Mouse (Mus musculus) CD4-positive helper T cell, adult 2 months (primary cell): Measurements from ENCODE around the gene Kdm8.

Experiments
- DNase-seq: peaks from one replicate; pipeline ENCODE4 v3.0.0-alpha.2; 2012; ENCODE audit warnings: low read depth, missing footprints, low spot score

The Kdm8 gene

GRCm38 (mm10) chr7:125453671-125454070 is 9.2 kb downstream of the Kdm8 start:
- DNase-seq = no peak

- no peak for DNase-seq
These were observed 17.7 kb downstream of the Kdm8 start for GRCm38 (mm10) chr7:125462200-125462599.

DNA sequence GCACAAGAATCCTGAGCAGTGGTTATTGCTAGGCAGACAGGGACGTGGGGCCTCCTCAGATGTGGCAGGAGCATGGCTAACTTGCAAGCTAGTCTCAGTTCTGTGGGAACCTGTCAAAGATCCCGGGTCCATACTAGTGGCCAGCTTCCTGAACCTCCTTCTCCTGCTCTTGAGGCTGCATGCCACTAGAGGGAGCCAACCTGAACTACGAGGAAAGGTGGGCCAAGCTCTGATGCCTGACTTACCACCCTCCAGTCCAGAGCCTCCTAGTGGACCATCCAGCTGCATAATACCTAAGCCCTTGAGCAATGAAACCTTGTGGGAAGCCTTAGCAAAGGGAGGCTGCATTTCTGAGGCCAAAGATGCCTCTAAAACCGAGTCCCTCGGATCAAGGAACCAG is 25.5 kb downstream of the Kdm8 start:
- DNase-seq = peak; percentile 77

DNA sequence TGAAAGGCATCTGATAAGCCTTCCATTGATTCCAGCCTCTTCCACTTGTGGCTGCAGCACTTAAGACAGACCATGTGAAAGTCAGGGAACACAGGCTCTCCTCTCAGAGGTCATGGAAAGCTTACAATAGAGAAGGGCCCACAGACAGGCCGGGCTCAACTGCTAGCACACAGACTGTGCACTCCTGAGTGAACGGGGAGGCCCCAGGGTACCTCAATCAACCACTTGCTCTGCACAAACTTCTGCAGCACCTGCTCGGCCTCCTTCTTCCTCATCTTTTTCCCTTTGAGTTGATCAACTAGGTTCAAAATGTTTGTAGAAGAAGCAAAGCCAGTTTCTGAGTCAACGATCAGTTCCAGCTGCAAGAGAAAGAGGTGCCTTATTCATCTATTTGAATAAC is 26.4 kb downstream of the Kdm8 start:
- DNase-seq = peak; percentile 21

- DNase-seq = peak; percentile 91
These were observed 27.7 kb downstream of the Kdm8 start for GRCm38 (mm10) chr7:125471991-125472741.

DNA sequence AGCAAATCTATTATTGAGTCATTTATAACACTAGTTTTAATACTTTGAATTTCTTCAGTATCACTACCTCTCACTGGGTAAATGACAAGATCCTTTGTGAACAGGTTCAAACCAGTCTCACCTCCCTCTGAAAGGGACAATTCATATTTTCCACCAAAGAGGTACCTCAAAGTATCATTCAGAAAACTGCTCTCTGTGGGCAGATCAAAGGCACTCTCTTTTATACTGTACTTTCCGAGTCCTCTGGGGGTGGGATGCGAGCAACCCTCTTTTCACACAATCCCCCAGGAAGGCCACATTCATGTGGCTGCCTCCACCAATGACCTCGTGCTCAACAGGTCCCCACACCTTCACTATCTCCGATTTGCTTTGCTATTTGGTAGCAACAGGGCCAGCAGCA is 30.1 kb downstream of the Kdm8 start:
- peak; percentile 80 for DNase-seq

GRCm38 (mm10) chr7:125475601-125476251 is 31.2 kb downstream of the Kdm8 start:
- DNase-seq = peak; percentile 24

DNA sequence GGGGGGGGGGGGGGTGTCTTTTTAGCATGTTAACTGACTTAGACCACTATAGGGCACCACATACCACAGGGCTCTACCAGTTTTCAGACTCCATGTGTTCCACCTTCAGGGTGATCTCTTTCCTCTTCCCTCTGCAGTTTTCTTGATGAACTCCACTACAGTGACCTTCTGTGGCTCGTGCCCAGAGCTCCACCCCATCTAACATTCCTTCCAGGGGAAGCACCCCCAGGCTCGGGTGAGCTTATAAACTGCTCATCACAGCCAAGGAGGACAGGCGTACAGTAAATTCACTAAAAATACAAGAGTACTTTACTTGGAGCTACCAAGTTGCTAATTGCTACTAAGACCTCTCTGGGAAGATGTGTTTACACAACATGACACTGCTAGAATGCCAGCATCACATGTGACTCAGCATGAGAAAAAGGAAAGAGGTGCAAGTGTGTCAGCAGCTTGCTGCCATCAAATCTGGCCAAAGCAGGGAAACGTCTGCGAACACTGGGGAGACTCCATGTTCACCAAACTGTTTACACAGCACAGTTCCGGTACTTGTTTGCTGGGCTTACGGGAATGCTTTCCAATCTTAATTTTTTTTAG is 34.0 kb downstream of the Kdm8 start:
- DNase-seq = no peak

GRCm38 (mm10) chr7:125480518-125480917 is 36.0 kb downstream of the Kdm8 start:
- DNase-seq = no peak

- DNase-seq = no peak
These were observed 37.9 kb downstream of the Kdm8 start for GRCm38 (mm10) chr7:125482339-125482738.

DNA sequence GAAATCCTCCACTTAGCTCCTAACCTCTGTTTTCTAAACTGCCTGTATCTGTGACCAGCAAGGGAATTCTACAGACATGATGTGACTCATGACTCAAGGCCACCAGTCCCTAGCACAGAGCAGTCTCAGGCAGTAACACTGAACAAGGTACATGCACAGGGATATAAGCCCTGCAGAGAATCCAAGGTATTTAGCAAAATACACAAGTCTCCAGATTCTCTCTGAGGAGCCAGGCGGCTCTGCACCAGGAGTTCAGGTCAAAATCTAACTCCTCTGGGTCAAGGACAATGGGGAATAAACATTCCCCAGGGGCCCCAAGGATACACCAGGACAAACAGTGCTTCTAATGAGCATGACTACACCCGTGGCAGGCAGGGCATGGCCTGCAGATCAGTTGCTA is 38.4 kb downstream of the Kdm8 start:
- DNase-seq = no peak

GRCm38 (mm10) chr7:125484791-125485190 is 40.3 kb downstream of the Kdm8 start:
- DNase-seq = no peak

DNA sequence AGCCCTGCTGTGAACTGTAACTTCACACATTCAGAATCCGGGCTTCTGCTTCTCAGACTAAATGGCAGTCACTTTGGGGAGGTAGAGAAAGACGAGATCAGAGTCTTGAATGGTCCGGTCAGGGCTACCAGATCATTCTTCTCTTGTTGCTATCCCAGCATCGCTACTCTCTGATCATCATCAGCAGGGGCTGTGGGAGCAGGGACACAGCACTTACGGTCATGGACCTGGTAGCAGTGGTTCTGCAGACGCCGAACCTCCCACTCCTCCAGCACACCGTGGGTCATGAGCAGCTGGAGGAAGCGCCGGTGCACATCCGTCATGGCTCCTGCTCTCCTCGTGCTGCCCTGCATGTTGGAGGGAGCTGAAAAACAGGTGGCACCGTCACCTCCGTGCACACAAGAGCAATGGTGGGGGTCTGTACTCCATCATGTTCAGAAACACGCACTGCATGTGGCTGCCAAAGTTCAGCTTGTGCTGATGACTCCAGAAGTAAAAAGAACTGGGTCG is 41.7 kb downstream of the Kdm8 start:
- DNase-seq = no peak

GRCm38 (mm10) chr7:125487126-125487525 is 42.6 kb downstream of the Kdm8 start:
- DNase-seq = peak; percentile 83

- DNase-seq = peak; percentile 91
These were observed 44.2 kb downstream of the Kdm8 start for GRCm38 (mm10) chr7:125488706-125489105.

DNA sequence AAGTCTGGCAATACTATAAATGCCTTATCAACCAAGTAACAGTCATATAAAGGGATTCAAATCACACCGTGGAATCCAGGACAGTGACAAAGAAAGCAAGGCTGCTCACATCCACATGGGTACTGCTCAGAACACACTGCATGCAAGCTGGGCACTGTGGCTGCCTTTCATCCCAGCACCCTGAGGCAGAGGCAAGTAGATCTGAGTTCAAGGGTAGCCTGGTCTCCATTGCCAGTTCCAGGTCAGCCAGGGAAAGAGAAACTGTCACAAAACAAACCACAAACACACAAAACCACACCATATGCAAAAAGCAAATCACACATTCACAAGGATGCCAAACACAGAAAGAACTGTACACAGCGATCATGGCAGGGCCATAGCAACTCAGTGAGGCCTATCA is 45.2 kb downstream of the Kdm8 start:
- peak; percentile 60 for DNase-seq

- peak; percentile 98 for DNase-seq
These were observed 46.7 kb downstream of the Kdm8 start, which contains the start of gene Nsmce1 for GRCm38 (mm10) chr7:125490947-125491735. Gene Nsmce1 (minus strand): TSS chr7:125491596.

DNA sequence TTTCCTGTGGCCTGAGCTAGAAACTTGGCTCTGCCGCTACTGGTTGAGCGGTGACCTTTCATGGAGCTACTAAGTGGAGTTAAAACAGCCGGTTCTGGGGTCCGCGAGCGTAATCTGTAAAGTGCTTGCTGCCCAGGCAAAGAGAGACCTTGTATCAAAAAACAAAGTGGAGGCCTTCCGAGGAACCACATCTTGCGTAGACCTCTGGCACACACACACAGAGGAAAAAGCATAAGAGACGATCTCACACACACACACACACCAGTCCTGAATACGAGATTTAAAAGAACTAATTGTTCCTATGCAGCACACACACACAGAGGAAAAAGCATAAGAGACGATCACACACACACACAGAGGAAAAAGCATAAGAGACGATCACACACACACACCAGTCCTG is 47.3 kb downstream of the Kdm8 start:
- no peak for DNase-seq

DNA sequence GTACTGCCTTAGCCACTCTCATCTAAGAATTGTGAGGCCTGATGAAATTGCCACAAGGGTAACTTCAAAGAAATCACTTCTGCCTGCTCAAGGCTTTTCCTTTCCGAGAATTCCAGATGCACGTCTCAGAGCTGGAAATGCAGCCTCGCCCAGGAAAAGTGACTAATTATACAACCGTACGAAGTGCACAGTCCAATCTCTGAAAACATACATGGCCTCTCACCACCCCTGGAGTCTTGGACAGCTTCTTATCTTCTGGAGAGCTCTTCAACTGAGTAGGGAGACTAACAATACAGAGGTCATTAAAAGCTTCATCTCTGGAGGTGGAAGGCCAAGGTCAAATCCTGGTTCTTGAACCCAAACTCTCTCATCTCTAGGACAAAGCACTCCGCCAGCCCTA is 48.1 kb downstream of the Kdm8 start:
- no peak for DNase-seq

DNA sequence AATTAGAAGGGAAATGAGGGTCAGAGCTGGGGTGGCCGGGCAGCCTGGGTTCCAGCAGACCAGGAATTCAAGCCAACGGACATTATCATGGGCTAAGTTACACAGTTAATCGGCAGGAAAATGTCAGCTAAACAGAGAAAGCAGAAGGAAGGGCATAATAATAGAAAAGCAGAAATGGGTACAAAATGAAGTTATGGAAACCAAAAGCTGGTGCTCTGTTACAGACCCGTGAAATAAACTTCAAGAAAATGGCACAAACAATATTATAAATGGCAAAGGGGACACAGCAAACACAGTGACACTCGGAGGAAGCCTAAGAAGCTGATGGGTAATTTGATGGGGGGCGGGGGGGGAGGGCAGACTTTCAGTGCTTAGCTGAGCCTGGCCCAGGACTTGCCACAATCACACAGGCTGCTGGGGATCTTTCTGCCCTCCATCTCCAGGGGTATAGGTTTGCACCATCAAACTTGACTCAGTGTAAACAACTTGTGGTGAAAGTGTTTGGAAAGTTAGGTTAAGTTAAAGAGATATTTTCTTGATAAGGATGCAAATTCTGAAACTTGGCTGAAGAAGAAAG is 51.5 kb downstream of the Kdm8 start:
- DNase-seq = peak; percentile 54
